Mouse (Mus musculus) liver, embryonic 14.5 days (tissue): Measurements from ENCODE around the gene Gm11541.

Experiments used
- CTCF ChIP-seq: IDR thresholded peaks from 2 replicates; pipeline ENCODE4 v1.5.1; 2016; ENCODE audit warnings: antibody characterized with exemption, low read depth, control low read depth
- EP300 ChIP-seq: IDR thresholded peaks from 2 replicates; pipeline ENCODE4 v1.6.1; 2016; ENCODE audit warnings: antibody characterized with exemption, low read depth

GRCm38 (mm10) chr11:94646457-94646856 is 57.8 kb downstream of the Gm11541 start:
- no peak for TF ChIP-seq CTCF
- no peak for TF ChIP-seq EP300
